Mouse (Mus musculus): ENCODE data around the gene Olfr635. TPM values are rescaled to one million over a fixed set of nuclear protein-coding genes. Genes with fewer than 3 reads are reported as not detected.
"Not testable (repeated sequence)": the region's sequence is repeated elsewhere in the genome, so short reads cannot be mapped to it uniquely, and the experiment has no call there.

Olfr635 gene
- polyA plus RNA-seq (2015; fragmentation: Nextera tagmentation; extraction: Ambion mirVana), result not detected in 2 replicates

GRCm38 (mm10) chr7:103970852-103971251 lies at the start of gene Olfr635:
TSS of gene Olfr635 (plus strand) at chr7:103971152.
- ATAC-seq (ENCODE audit: low read depth), result no peak
- H3K4me1 ChIP-seq (ENCODE audit: control insufficient read depth, low read depth, low read length), result no peaks in the 10 kb centered on the region
- no peak within 1 kb of the TSS for H3K4me2 ChIP-seq (ENCODE audit: low read depth, low read length)
- no peaks in the 10 kb centered on the region for H3K9me3 ChIP-seq (replicated peaks; ENCODE audit: control insufficient read depth, low read length)
- H3K4me3 ChIP-seq (ENCODE audit: low read depth, low read length), result no peak within 1 kb of the TSS
- H3K27ac ChIP-seq (ENCODE audit: low read length), result no peak within 1 kb of the TSS
- H3K9ac ChIP-seq (ENCODE audit: low read depth, low read length), result no peak within 1 kb of the TSS
- WGBS (ENCODE audit: insufficient replicate concordance), result 59% methylated on average over 1 of the region's 1 CpGs
- no peaks in the 10 kb centered on the region for H3K27me3 ChIP-seq (ENCODE audit: control insufficient read depth, insufficient read depth, low read depth, low read length)
- H3K36me3 ChIP-seq (ENCODE audit: control insufficient read depth, insufficient read depth), result no peaks in the 10 kb centered on the region

GRCm38 (mm10) chr7:103928525-103928924 lies 42.4 kb upstream of the Olfr635 start, which contains the start of gene Olfr631:
TSS of gene Olfr631 (plus strand) at chr7:103928825.
- H3K27ac ChIP-seq (ENCODE audit: low read length), result no peak within 1 kb of the TSS
- no peak within 1 kb of the TSS for H3K4me3 ChIP-seq (ENCODE audit: low read depth, low read length)
- no peaks in the 10 kb centered on the region for H3K9me3 ChIP-seq (replicated peaks; ENCODE audit: control insufficient read depth, low read length)
- no peaks in the 10 kb centered on the region for H3K4me1 ChIP-seq (ENCODE audit: control insufficient read depth, low read depth, low read length)
- no peak for ATAC-seq (ENCODE audit: low read depth)
- no peaks in the 10 kb centered on the region for H3K36me3 ChIP-seq (ENCODE audit: control insufficient read depth, insufficient read depth)
- no peak within 1 kb of the TSS for H3K9ac ChIP-seq (ENCODE audit: low read depth, low read length)
- H3K27me3 ChIP-seq (ENCODE audit: control insufficient read depth, insufficient read depth, low read depth, low read length), result no peaks in the 10 kb centered on the region
- no peak within 1 kb of the TSS for H3K4me2 ChIP-seq (ENCODE audit: low read depth, low read length)

GRCm38 (mm10) chr7:103934264-103934663 lies 36.7 kb upstream of the Olfr635 start, which contains the start of gene Olfr632:
TSS of gene Olfr632 (plus strand) at chr7:103934347.
- ATAC-seq (ENCODE audit: low read depth), result no peak
- no peaks in the 10 kb centered on the region for H3K4me1 ChIP-seq (ENCODE audit: control insufficient read depth, low read depth, low read length)
- H3K36me3 ChIP-seq (ENCODE audit: control insufficient read depth, insufficient read depth), result no peaks in the 10 kb centered on the region
- no peak within 1 kb of the TSS for H3K4me3 ChIP-seq (ENCODE audit: low read depth, low read length)
- no peak within 1 kb of the TSS for H3K4me2 ChIP-seq (ENCODE audit: low read depth, low read length)
- H3K9ac ChIP-seq (ENCODE audit: low read depth, low read length), result no peak within 1 kb of the TSS
- H3K9me3 ChIP-seq (replicated peaks; ENCODE audit: control insufficient read depth, low read length), result no peaks in the 10 kb centered on the region
- no peaks in the 10 kb centered on the region for H3K27me3 ChIP-seq (ENCODE audit: control insufficient read depth, insufficient read depth, low read depth, low read length)
- no peak within 1 kb of the TSS for H3K27ac ChIP-seq (ENCODE audit: low read length)
- WGBS (ENCODE audit: insufficient replicate concordance), result 32% methylated on average over 2 of the region's 2 CpGs

- no peaks in the 10 kb centered on the region for H3K27me3 ChIP-seq (ENCODE audit: control insufficient read depth, insufficient read depth, low read depth, low read length)
- no peaks in the 10 kb centered on the region for H3K36me3 ChIP-seq (ENCODE audit: control insufficient read depth, insufficient read depth)
- peak; percentile 76 for ATAC-seq (ENCODE audit: low read depth)
- WGBS (ENCODE audit: insufficient replicate concordance), result 10% methylated on average over 2 of the region's 2 CpGs
- H3K9ac ChIP-seq (ENCODE audit: low read depth, low read length), result peak overlapping the region; percentile 45; the same call in 1 of the 2 replicates
- no peak overlapping the region for H3K4me3 ChIP-seq (ENCODE audit: low read depth, low read length)
- no peaks in the 10 kb centered on the region for H3K9me3 ChIP-seq (replicated peaks; ENCODE audit: control insufficient read depth, low read length)
- H3K4me1 ChIP-seq (ENCODE audit: control insufficient read depth, low read depth, low read length), result peaks cover 6% of the 10 kb centered on the region; the same call in 1 of the 2 replicates
- 0 out of 2 replicates have a peak overlapping the region, but pooled peaks have one; percentile 18 for H3K4me2 ChIP-seq (ENCODE audit: low read depth, low read length)
- peak overlapping the region; percentile 56 for H3K27ac ChIP-seq (ENCODE audit: low read length)
Observed at GRCm38 (mm10) chr7:103942730-103943129, 28.2 kb upstream of the Olfr635 start.

GRCm38 (mm10) chr7:103944137-103944536 lies 26.8 kb upstream of the Olfr635 start, which contains the start of gene Olfr633:
TSS of gene Olfr633 (plus strand) at chr7:103944437.
- peaks cover 6% of the 10 kb centered on the region; the same call in 1 of the 2 replicates for H3K4me1 ChIP-seq (ENCODE audit: control insufficient read depth, low read depth, low read length)
- H3K9me3 ChIP-seq (replicated peaks; ENCODE audit: control insufficient read depth, low read length), result no peaks in the 10 kb centered on the region
- no peaks in the 10 kb centered on the region for H3K27me3 ChIP-seq (ENCODE audit: control insufficient read depth, insufficient read depth, low read depth, low read length)
- no peak within 1 kb of the TSS for H3K4me3 ChIP-seq (ENCODE audit: low read depth, low read length)
- ATAC-seq (ENCODE audit: low read depth), result no peak
- no peak within 1 kb of the TSS for H3K9ac ChIP-seq (ENCODE audit: low read depth, low read length)
- H3K27ac ChIP-seq (ENCODE audit: low read length), result no peak within 1 kb of the TSS
- no peak within 1 kb of the TSS for H3K4me2 ChIP-seq (ENCODE audit: low read depth, low read length)
- no peaks in the 10 kb centered on the region for H3K36me3 ChIP-seq (ENCODE audit: control insufficient read depth, insufficient read depth)

- H3K9me3 ChIP-seq (replicated peaks; ENCODE audit: control insufficient read depth, low read length); H3K4me2 ChIP-seq (ENCODE audit: low read depth, low read length); H3K27ac ChIP-seq (ENCODE audit: low read length); ATAC-seq (ENCODE audit: low read depth); H3K9ac ChIP-seq (ENCODE audit: low read depth, low read length); H3K4me1 ChIP-seq (ENCODE audit: control insufficient read depth, low read depth, low read length); H3K36me3 ChIP-seq (ENCODE audit: control insufficient read depth, insufficient read depth); H3K27me3 ChIP-seq (ENCODE audit: control insufficient read depth, insufficient read depth, low read depth, low read length); H3K4me3 ChIP-seq (ENCODE audit: low read depth, low read length): not testable (repeated sequence)
- 86% methylated on average over 22 of the region's 22 CpGs for WGBS (ENCODE audit: insufficient replicate concordance)
Observed at GRCm38 (mm10) chr7:103966873-103967272, 4.1 kb upstream of the Olfr635 start.

GRCm38 (mm10) chr7:103971782-103972181 lies 830 bp downstream of the Olfr635 start:
- H3K36me3 ChIP-seq (ENCODE audit: control insufficient read depth, insufficient read depth), result no peaks in the 10 kb centered on the region
- H3K4me2 ChIP-seq (ENCODE audit: low read depth, low read length), result no peak overlapping the region
- no peaks in the 10 kb centered on the region for H3K9me3 ChIP-seq (replicated peaks; ENCODE audit: control insufficient read depth, low read length)
- no peaks in the 10 kb centered on the region for H3K27me3 ChIP-seq (ENCODE audit: control insufficient read depth, insufficient read depth, low read depth, low read length)
- ATAC-seq (ENCODE audit: low read depth), result no peak
- no peak overlapping the region for H3K27ac ChIP-seq (ENCODE audit: low read length)
- H3K4me3 ChIP-seq (ENCODE audit: low read depth, low read length), result no peak overlapping the region
- 8% methylated on average over 1 of the region's 1 CpGs for WGBS (ENCODE audit: insufficient replicate concordance)
- no peak overlapping the region for H3K9ac ChIP-seq (ENCODE audit: low read depth, low read length)
- H3K4me1 ChIP-seq (ENCODE audit: control insufficient read depth, low read depth, low read length), result no peaks in the 10 kb centered on the region

- no peak within 1 kb of the TSS for H3K27ac ChIP-seq (ENCODE audit: low read length)
- H3K9me3 ChIP-seq (replicated peaks; ENCODE audit: control insufficient read depth, low read length), result no peaks in the 10 kb centered on the region
- H3K36me3 ChIP-seq (ENCODE audit: control insufficient read depth, insufficient read depth), result no peaks in the 10 kb centered on the region
- ATAC-seq (ENCODE audit: low read depth), result no peak
- no peak within 1 kb of the TSS for H3K4me3 ChIP-seq (ENCODE audit: low read depth, low read length)
- H3K9ac ChIP-seq (ENCODE audit: low read depth, low read length), result no peak within 1 kb of the TSS
- H3K27me3 ChIP-seq (ENCODE audit: control insufficient read depth, insufficient read depth, low read depth, low read length), result no peaks in the 10 kb centered on the region
- no peaks in the 10 kb centered on the region for H3K4me1 ChIP-seq (ENCODE audit: control insufficient read depth, low read depth, low read length)
- H3K4me2 ChIP-seq (ENCODE audit: low read depth, low read length), result no peak within 1 kb of the TSS
Observed at GRCm38 (mm10) chr7:103998446-103998845, 27.5 kb downstream of the Olfr635 start, which contains the start of gene Olfr638. TSS of gene Olfr638 (plus strand) at chr7:103998746.

- Histone ChIP-seq H3K9ac (ENCODE audit: low read depth, low read length) (no peak overlapping the region), H3K4me3 (ENCODE audit: low read depth, low read length) (no peak overlapping the region), H3K9me3 (replicated peaks; ENCODE audit: control insufficient read depth, low read length) (no peaks in the 10 kb centered on the region), H3K27ac (ENCODE audit: low read length) (no peak overlapping the region), H3K4me1 (ENCODE audit: control insufficient read depth, low read depth, low read length) (no peaks in the 10 kb centered on the region), H3K4me2 (ENCODE audit: low read depth, low read length) (no peak overlapping the region), H3K36me3 (ENCODE audit: control insufficient read depth, insufficient read depth) (no peaks in the 10 kb centered on the region), H3K27me3 (ENCODE audit: control insufficient read depth, insufficient read depth, low read depth, low read length) (no peaks in the 10 kb centered on the region)
- ATAC-seq (ENCODE audit: low read depth), result no peak
Observed at GRCm38 (mm10) chr7:103999124-103999523, 28.2 kb downstream of the Olfr635 start.
